Mouse (Mus musculus): Measurements from ENCODE around the gene Trmt2a.
A peak's percentile ranks its signal among the peaks of the same experiment; 100 is the strongest.
"Not testable (repeated sequence)": the region's sequence is repeated elsewhere in the genome, so short reads cannot be mapped to it uniquely, and the experiment has no call there.

The Trmt2a gene

GRCm38 (mm10) chr16:18289067-18289588, 40.6 kb downstream of the Trmt2a start, which contains the start of gene Dgcr8:
Gene Dgcr8, minus strand, starts transcription at chr16:18289246.
- peak; percentile 99 for DNase-seq (ENCODE audit: low read depth, low spot score)

DNA sequence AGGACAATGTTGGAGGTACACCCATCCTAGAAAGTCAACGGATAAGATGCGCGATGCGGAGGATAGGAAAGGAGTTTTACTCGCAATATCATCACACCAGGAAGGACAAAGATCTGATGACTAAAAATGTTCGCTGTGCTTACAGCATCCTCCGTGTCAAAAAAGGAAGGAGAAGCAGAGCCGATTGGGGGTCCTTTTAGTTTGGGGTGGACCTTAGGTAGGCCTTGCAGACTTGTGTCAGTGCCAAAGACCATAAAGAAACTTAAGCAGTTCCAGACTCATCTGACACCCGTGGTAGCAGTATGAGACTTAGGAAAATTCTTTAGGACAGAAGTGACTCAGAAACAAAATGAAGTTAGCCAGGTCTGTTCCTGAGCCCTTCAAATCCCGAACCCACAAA, 41.1 kb downstream of the Trmt2a start:
- DNase-seq (ENCODE audit: low read depth, low spot score) = not testable (repeated sequence)
